Comparison of ENCODE assay signal across 13 mouse cellular contexts in the genomic region with DNA sequence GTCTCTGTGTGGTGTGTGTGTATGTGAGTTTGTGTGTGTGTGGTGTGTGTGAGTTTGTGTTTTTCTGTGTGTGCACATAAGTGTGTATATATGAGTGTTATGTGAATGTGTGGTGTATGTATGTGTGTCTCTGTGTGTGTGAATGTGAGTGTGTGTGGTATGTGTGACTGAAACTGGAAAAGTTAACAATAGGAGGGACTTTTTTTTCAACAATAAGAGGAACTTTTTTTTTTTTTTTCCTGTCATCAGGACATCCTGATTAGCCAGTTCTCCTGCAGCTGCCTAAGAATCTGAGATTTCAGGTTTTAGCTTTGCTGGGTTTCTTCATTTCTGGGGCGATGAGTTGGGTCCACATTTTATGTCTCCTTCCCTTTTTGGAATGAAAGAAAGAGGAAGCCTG. TPM values are rescaled to one million over a fixed set of nuclear protein-coding genes. Genes with fewer than 3 reads are reported as not detected.
DNase-seq lines count a peak whose midpoint lies in the region; ATAC-seq lines count a peak whose summit lies in the region.
"Had no signal": no experiment of that assay in that cellular context is flagged by ENCODE, and none has a peak within 500 bp of the region (broad histone marks: within the 10 kb centered on the region; RNA-seq: fewer than 3 reads in every experiment).

No protein-coding gene starts in this region.

- 75% methylated on average over 1 of the region's 1 CpGs for WGBS in heart, embryonic 13.5 days
- whole genome bisulfite sequencing in liver, embryonic 11.5 days, result 57% methylated on average over 1 of the region's 1 CpGs
- WGBS in embryonic facial prominence, embryonic 15.5 days, result 70% methylated on average over 1 of the region's 1 CpGs
- WGBS in liver, embryonic 15.5 days (ENCODE audit: insufficient replicate concordance), result 29% methylated on average over 1 of the region's 1 CpGs

- intact Hi-C loops in heart, postnatal 25 days (cut with DNase I), result no loop called here

- 0 out of 2 replicates have a peak overlapping the region, but pooled peaks have one; percentile 14 for H3K4me2 ChIP-seq in heart, embryonic 13.5 days
- peak overlapping the region; percentile 1; the same call in 1 of the 2 replicates for H3K4me2 ChIP-seq in liver, embryonic 11.5 days
- no peak overlapping the region for H3K4me2 ChIP-seq in embryonic facial prominence, embryonic 15.5 days (replicated peaks)
- H3K4me2 ChIP-seq in liver, embryonic 15.5 days, result peak overlapping the region; percentile 64; the same call in 1 of the 2 replicates

- peaks cover 39% of the 10 kb centered on the region for H3K4me1 ChIP-seq in heart, embryonic 13.5 days
- H3K4me1 ChIP-seq in liver, embryonic 11.5 days (replicated peaks; ENCODE audit: control insufficient read depth, insufficient read depth, low read length), result peaks cover 22% of the 10 kb centered on the region
- H3K4me1 ChIP-seq in embryonic facial prominence, embryonic 15.5 days, result peaks cover 20% of the 10 kb centered on the region
- peaks cover 77% of the 10 kb centered on the region for H3K4me1 ChIP-seq in liver, embryonic 15.5 days (replicated peaks)

- no peaks in the 10 kb centered on the region for H3K27me3 ChIP-seq in heart, embryonic 13.5 days (replicated peaks)
- no peaks in the 10 kb centered on the region for H3K27me3 ChIP-seq in liver, embryonic 11.5 days (replicated peaks; ENCODE audit: control insufficient read depth, insufficient read depth, low read length)
- H3K27me3 ChIP-seq in embryonic facial prominence, embryonic 15.5 days, result no peaks in the 10 kb centered on the region
- H3K27me3 ChIP-seq in liver, embryonic 15.5 days, result no peaks in the 10 kb centered on the region
- H3K27me3 ChIP-seq: Patski had no signal

- H3K4me3 ChIP-seq in heart, embryonic 13.5 days, result no peak overlapping the region
- no peak overlapping the region for H3K4me3 ChIP-seq in liver, embryonic 11.5 days (ENCODE audit: low read depth, low read length)
- no peak overlapping the region for H3K4me3 ChIP-seq in embryonic facial prominence, embryonic 15.5 days (replicated peaks)
- H3K4me3 ChIP-seq in liver, embryonic 15.5 days (replicated peaks), result no peak overlapping the region
- H3K4me3 ChIP-seq: hindbrain, embryonic 10.5 days had no signal

- peaks cover 4% of the 10 kb centered on the region; the same call in 1 of the 2 replicates for H3K9me3 ChIP-seq in heart, embryonic 13.5 days
- peaks cover 3% of the 10 kb centered on the region for H3K9me3 ChIP-seq in liver, embryonic 11.5 days (ENCODE audit: control insufficient read depth, low read length)
- H3K9me3 ChIP-seq in embryonic facial prominence, embryonic 15.5 days (replicated peaks), result no peaks in the 10 kb centered on the region
- no peaks in the 10 kb centered on the region for H3K9me3 ChIP-seq in liver, embryonic 15.5 days (replicated peaks)

- no peak for ATAC-seq in heart, embryonic 13.5 days (ENCODE audit: extremely low read depth, insufficient number of reproducible peaks, low FRiP score, low TSS enrichment)
- ATAC-seq in liver, embryonic 11.5 days (replicated peaks; ENCODE audit: low FRiP score), result no peak
- ATAC-seq in embryonic facial prominence, embryonic 15.5 days (ENCODE audit: insufficient number of reproducible peaks, low FRiP score, low TSS enrichment, low read depth), result no peak
- ATAC-seq in liver, embryonic 15.5 days (ENCODE audit: insufficient read depth), result no peak
- ATAC-seq: Patski had no signal

- no peak overlapping the region for H3K9ac ChIP-seq in heart, embryonic 13.5 days
- no peak overlapping the region for H3K9ac ChIP-seq in liver, embryonic 11.5 days (ENCODE audit: low read depth, low read length)
- H3K9ac ChIP-seq in embryonic facial prominence, embryonic 15.5 days, result no peak overlapping the region
- no peak overlapping the region for H3K9ac ChIP-seq in liver, embryonic 15.5 days

- H3K27ac ChIP-seq in heart, embryonic 13.5 days (replicated peaks), result peak overlapping the region; percentile 64
- H3K27ac ChIP-seq in liver, embryonic 11.5 days (ENCODE audit: low read depth, low read length), result peak overlapping the region; percentile 16; the same call in 1 of the 2 replicates
- H3K27ac ChIP-seq in embryonic facial prominence, embryonic 15.5 days (replicated peaks), result peak overlapping the region; percentile 35; the same call in 1 of the 2 replicates
- H3K27ac ChIP-seq in liver, embryonic 15.5 days (replicated peaks), result no peak overlapping the region
- H3K27ac ChIP-seq: hindbrain, embryonic 10.5 days had no signal

- H3K36me3 ChIP-seq in heart, embryonic 13.5 days, result 0 out of 2 replicates have a peak, but pooled peaks cover 4% of the 10 kb centered on the region
- peaks cover 2% of the 10 kb centered on the region; the same call in 1 of the 2 replicates for H3K36me3 ChIP-seq in liver, embryonic 11.5 days (ENCODE audit: control insufficient read depth, insufficient read depth, low read length)
- no peaks in the 10 kb centered on the region for H3K36me3 ChIP-seq in embryonic facial prominence, embryonic 15.5 days
- peaks cover 24% of the 10 kb centered on the region for H3K36me3 ChIP-seq in liver, embryonic 15.5 days (replicated peaks)

- DNase-seq in heart, postnatal 25 days (ENCODE audit: low spot score), result no peak
- DNase-seq in liver, embryonic 11.5 days (ENCODE audit: low spot score), result no peak
- no peak for DNase-seq in liver
- no peak for DNase-seq in urinary bladder, postnatal 25 days (ENCODE audit: low spot score)
- no peak for DNase-seq in cerebellum, adult 9-11 months

RNA-seq across cellular contexts. Expression of a gene that starts 11.4 kb away (rescaled TPM):
- polyA plus RNA-seq in heart, embryonic 13.5 days (2015; fragmentation: Nextera tagmentation; extraction: Ambion mirVana), result 11.8 and 12.9 TPM in 2 replicates
- 10 to 100 TPM in 1 of 2 experiments, 1 to 10 TPM in 1; 8.6 to 10.6 TPM for total RNA-seq in heart, postnatal 25 days (2021)
- 24.3 and 24.8 TPM in 2 replicates for polyA plus RNA-seq in liver, embryonic 11.5 days (2014; fragmentation: Nextera tagmentation; extraction: Ambion mirVana)
- polyA plus RNA-seq in embryonic facial prominence, embryonic 15.5 days (2015; fragmentation: Nextera tagmentation; extraction: Ambion mirVana), result 19.4 and 21.2 TPM in 2 replicates
- 25.8 and 27.0 TPM in 2 replicates for polyA plus RNA-seq in liver, embryonic 15.5 days (2015; fragmentation: Nextera tagmentation; extraction: Ambion mirVana)

RNA-seq across cellular contexts. Expression of a gene that starts 32.8 kb away (rescaled TPM):
- polyA plus RNA-seq in heart, embryonic 13.5 days (2015; fragmentation: Nextera tagmentation; extraction: Ambion mirVana), result not detected in 2 replicates
- total RNA-seq in heart, postnatal 25 days (2021), result not detected
- not detected in 2 replicates for polyA plus RNA-seq in liver, embryonic 11.5 days (2014; fragmentation: Nextera tagmentation; extraction: Ambion mirVana)
- polyA plus RNA-seq in embryonic facial prominence, embryonic 15.5 days (2015; fragmentation: Nextera tagmentation; extraction: Ambion mirVana), result 4.7 and 11.2 TPM in 2 replicates
- polyA plus RNA-seq in liver, embryonic 15.5 days (2015; fragmentation: Nextera tagmentation; extraction: Ambion mirVana), result not detected in 2 replicates
- total RNA-seq: adrenal gland, postnatal 10 days; megakaryocyte, adult 5-6 weeks had no signal
- polyA plus RNA-seq: large intestine, adult 2 months had no signal

RNA-seq across cellular contexts. Expression of a gene that starts 52.9 kb away (rescaled TPM):
- polyA plus RNA-seq in heart, embryonic 13.5 days (2015; fragmentation: Nextera tagmentation; extraction: Ambion mirVana), result 0.94 and 1.7 TPM in 2 replicates
- under 1 TPM; 0.36 to 0.45 TPM for total RNA-seq in heart, postnatal 25 days (2021)
- polyA plus RNA-seq in liver, embryonic 11.5 days (2014; fragmentation: Nextera tagmentation; extraction: Ambion mirVana), result 4.6 and 4.8 TPM in 2 replicates
- polyA plus RNA-seq in embryonic facial prominence, embryonic 15.5 days (2015; fragmentation: Nextera tagmentation; extraction: Ambion mirVana), result 5.4 and 6.4 TPM in 2 replicates
- polyA plus RNA-seq in liver, embryonic 15.5 days (2015; fragmentation: Nextera tagmentation; extraction: Ambion mirVana), result 1.7 and 2.1 TPM in 2 replicates
